Mouse (Mus musculus) adrenal gland, adult 8-10 months (tissue): ENCODE measurements around the gene Ppip5k1. TPM values are rescaled to one million over a fixed set of nuclear protein-coding genes. Genes with fewer than 3 reads are reported as not detected.

ENCODE experiments used
- total RNA-seq, 4 experiments: library from RNA; stranded (reverse); gene quantifications; 2 replicates each; pipeline ENCODE4 v1.2.4; 2022

The Ppip5k1 gene
- total RNA-seq, 4 experiments from 2014 or later: 46.6 to 69.1 (median 53.0) TPM

Other genes with a start within 250 kb of the Ppip5k1 start
- gene Tgm7, start 245.6 kb downstream of the Ppip5k1 start, total RNA-seq: under 1 TPM in 1 of 4 experiments, not detected in 3; 0.31 TPM
- 10 to 100 TPM; 20.0 to 26.3 (median 25.4) TPM for gene Adal, start 215.0 kb downstream of the Ppip5k1 start, total RNA-seq
- 10 to 100 TPM in 3 of 4 experiments, 1 to 10 TPM in 1; 9.3 to 11.4 (median 11.2) TPM for gene Lcmt2, start 214.7 kb downstream of the Ppip5k1 start, total RNA-seq
- gene Tubgcp4, start 184.7 kb downstream of the Ppip5k1 start, total RNA-seq: 10 to 100 TPM; 43.8 to 53.2 (median 44.6) TPM
- 10 to 100 TPM; 16.8 to 19.6 (median 18.6) TPM for gene Zscan29, start 184.3 kb downstream of the Ppip5k1 start, total RNA-seq
- 100 to 1,000 TPM in 1 of 4 experiments, 10 to 100 TPM in 3; 81.3 to 124 (median 91.5) TPM for gene Trp53bp1, start 84.0 kb downstream of the Ppip5k1 start, total RNA-seq
- 10 to 100 TPM; 10.4 to 17.5 (median 12.5) TPM for gene Map1a, start 65.8 kb downstream of the Ppip5k1 start, total RNA-seq
- 10 to 100 TPM in 3 of 4 experiments, 1 to 10 TPM in 1; 9.9 to 15.5 (median 12.2) TPM for gene Ckmt1, start 2.3 kb upstream of the Ppip5k1 start, total RNA-seq
- gene Strc, start 31.8 kb upstream of the Ppip5k1 start, total RNA-seq: 1 to 10 TPM in 1 of 4 experiments, under 1 TPM in 1, not detected in 2; 0.81 to 1.4 TPM
- 100 to 1,000 TPM; 426 to 490 (median 434) TPM for gene Pdia3, start 58.4 kb upstream of the Ppip5k1 start, total RNA-seq
- 1 to 10 TPM; 2.2 to 4.1 (median 2.9) TPM for gene Catsper2, start 58.4 kb upstream of the Ppip5k1 start, total RNA-seq
- under 1 TPM in 3 of 4 experiments, not detected in 1; 0.24 to 0.74 (median 0.62) TPM for gene Ell3, start 88.9 kb upstream of the Ppip5k1 start, total RNA-seq
- gene Serf2, start 93.8 kb upstream of the Ppip5k1 start, total RNA-seq: 100 to 1,000 TPM; 249 to 360 (median 257) TPM
- 10 to 100 TPM; 14.2 to 53.3 (median 35.7) TPM for gene Hypk, start 97.9 kb upstream of the Ppip5k1 start, total RNA-seq
- gene Serinc4, start 101.4 kb upstream of the Ppip5k1 start, total RNA-seq: under 1 TPM; 0.20 to 0.75 (median 0.28) TPM
- gene Mfap1b, start 118.7 kb upstream of the Ppip5k1 start, total RNA-seq: 10 to 100 TPM; 38.2 to 44.8 (median 40.2) TPM
- gene Mfap1a, start 151.3 kb upstream of the Ppip5k1 start, total RNA-seq: 10 to 100 TPM; 31.3 to 37.9 (median 35.5) TPM
- gene Wdr76, start 151.3 kb upstream of the Ppip5k1 start, total RNA-seq: 1 to 10 TPM; 2.6 to 6.1 (median 4.4) TPM